Mouse (Mus musculus): ENCODE measurements around the gene Olfr125. TPM values are rescaled to one million over a fixed set of nuclear protein-coding genes. Genes with fewer than 3 reads are reported as not detected.

Olfr125 gene
- not detected for total RNA-seq (2023)

GRCm38 (mm10) chr17:37832649-37833048 is at the start of gene Olfr125:
Gene Olfr125 (plus strand): TSS chr17:37832949.

GRCm38 (mm10) chr17:37793229-37793628 is 39.5 kb upstream of the Olfr125 start, which contains the start of gene Olfr123:
Gene Olfr123 (plus strand): TSS chr17:37793529.

GRCm38 (mm10) chr17:37799588-37799987 is 33.2 kb upstream of the Olfr125 start, which contains the start of gene Olfr124:
Gene Olfr124 (plus strand): TSS chr17:37799888.

GRCm38 (mm10) chr17:37847183-37847582 is 14.4 kb downstream of the Olfr125 start, which contains the start of gene Olfr126:
Gene Olfr126 (plus strand): TSS chr17:37847483.

Other genes with a start within 250 kb of the Olfr125 start
- not detected for gene Olfr114, start 240.2 kb upstream of the Olfr125 start, total RNA-seq (2023)
- gene Olfr115, start 205.8 kb upstream of the Olfr125 start, total RNA-seq (2023), result not detected
- gene Olfr116, start 205.8 kb upstream of the Olfr125 start, total RNA-seq (2023), result not detected
- not detected for gene Olfr117, start 169.2 kb upstream of the Olfr125 start, total RNA-seq (2023)
- not detected for gene Olfr118, start 166.0 kb upstream of the Olfr125 start, total RNA-seq (2023)
- not detected for gene Olfr119, start 136.4 kb upstream of the Olfr125 start, total RNA-seq (2023)
- not detected for gene Olfr120, start 111.1 kb upstream of the Olfr125 start, total RNA-seq (2023)
- gene Olfr121, start 84.1 kb upstream of the Olfr125 start, total RNA-seq (2023), result not detected
- gene Olfr122, start 64.3 kb upstream of the Olfr125 start, total RNA-seq (2023), result not detected
- not detected for gene Olfr123, start 39.4 kb upstream of the Olfr125 start, total RNA-seq (2023)
- not detected for gene Olfr124, start 33.1 kb upstream of the Olfr125 start, total RNA-seq (2023)
- not detected for gene Olfr126, start 14.5 kb downstream of the Olfr125 start, total RNA-seq (2023)
- not detected for gene Olfr127, start 67.5 kb downstream of the Olfr125 start, total RNA-seq (2023)
- gene Olfr128, start 87.6 kb downstream of the Olfr125 start, total RNA-seq (2023), result not detected
- not detected for gene Olfr761, start 120.1 kb downstream of the Olfr125 start, total RNA-seq (2023)
- not detected for gene Olfr129, start 227.1 kb downstream of the Olfr125 start, total RNA-seq (2023)
- not detected for gene Olfr130, start 231.0 kb downstream of the Olfr125 start, total RNA-seq (2023)